Mouse (Mus musculus) G1E (cell line): Measurements from ENCODE around the gene Ikzf3.

Experiments used
- CTCF ChIP-seq: IDR thresholded peaks from 2 replicates; pipeline ENCODE4 v1.5.1; 2012; ENCODE audit warnings: low read depth, low read length, inconsistent platforms, mixed read lengths
- TAL1 ChIP-seq: conservative IDR thresholded peaks from 2 replicates; pipeline ENCODE4 v1.6.1; 2012; ENCODE audit warnings: low read depth, low read length, inconsistent platforms, mixed read lengths

DNA sequence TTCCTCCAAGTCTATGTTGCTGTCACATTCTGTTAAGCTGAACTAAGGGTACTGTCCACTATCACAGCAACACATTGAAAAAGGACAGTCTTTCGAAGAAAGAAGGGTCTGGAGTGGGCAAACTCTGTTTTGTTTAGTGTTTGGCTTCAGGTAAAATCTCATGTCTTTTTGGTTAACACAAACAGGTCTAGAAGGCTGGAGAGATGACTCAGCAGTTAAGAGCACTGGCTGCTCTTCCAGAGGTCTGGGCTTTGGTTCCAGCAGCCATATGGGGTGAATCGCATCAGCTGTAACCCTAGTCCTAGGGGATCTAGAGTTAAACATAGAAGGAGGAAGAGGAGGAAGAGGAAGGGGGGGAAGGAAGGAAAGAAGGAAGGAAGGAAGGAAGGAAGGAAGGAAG is 60.1 kb downstream of the Ikzf3 start:
- TF ChIP-seq TAL1 (no peak), CTCF (no peak)
